Mouse (Mus musculus): Measurements from ENCODE around the gene Mtfr2.

Gene Mtfr2

GRCm38 (mm10) chr10:20379071-20379735, 31.6 kb downstream of the Mtfr2 start:
- no peak for DNase-seq (ENCODE audit: low spot score)

GRCm38 (mm10) chr10:20380798-20381197, 33.2 kb downstream of the Mtfr2 start:
- no peak for DNase-seq (ENCODE audit: low spot score)

GRCm38 (mm10) chr10:20381352-20381751, 33.8 kb downstream of the Mtfr2 start:
- no peak for DNase-seq (ENCODE audit: low spot score)

- DNase-seq (ENCODE audit: low spot score) = no peak
Measured at GRCm38 (mm10) chr10:20382807-20383419, 35.3 kb downstream of the Mtfr2 start.

- no peak for DNase-seq (ENCODE audit: low spot score)
Measured at GRCm38 (mm10) chr10:20390568-20390967, 43.0 kb downstream of the Mtfr2 start.

GRCm38 (mm10) chr10:20394815-20395214, 47.2 kb downstream of the Mtfr2 start:
- DNase-seq (ENCODE audit: low spot score) = no peak

GRCm38 (mm10) chr10:20395778-20396177, 48.2 kb downstream of the Mtfr2 start:
- no peak for DNase-seq (ENCODE audit: low spot score)

- no peak for DNase-seq (ENCODE audit: low spot score)
Measured at GRCm38 (mm10) chr10:20398224-20398623, 50.7 kb downstream of the Mtfr2 start.

- no peak for DNase-seq (ENCODE audit: low spot score)
Measured at GRCm38 (mm10) chr10:20398641-20399390, 51.2 kb downstream of the Mtfr2 start.

- DNase-seq (ENCODE audit: low spot score) = no peak
Measured at GRCm38 (mm10) chr10:20400406-20400805, 52.8 kb downstream of the Mtfr2 start.

GRCm38 (mm10) chr10:20402941-20403340, 55.4 kb downstream of the Mtfr2 start:
- DNase-seq (ENCODE audit: low spot score) = no peak

GRCm38 (mm10) chr10:20405471-20405870, 57.9 kb downstream of the Mtfr2 start:
- DNase-seq (ENCODE audit: low spot score) = peak; percentile 24

GRCm38 (mm10) chr10:20408336-20408735, 60.8 kb downstream of the Mtfr2 start:
- DNase-seq (ENCODE audit: low spot score) = no peak

- DNase-seq (ENCODE audit: low spot score) = no peak
Measured at GRCm38 (mm10) chr10:20409181-20409580, 61.6 kb downstream of the Mtfr2 start.

Measured in ovary, postnatal 36 days (tissue).